ENCODE assay signal across 8 mouse cellular contexts in the genomic region with DNA sequence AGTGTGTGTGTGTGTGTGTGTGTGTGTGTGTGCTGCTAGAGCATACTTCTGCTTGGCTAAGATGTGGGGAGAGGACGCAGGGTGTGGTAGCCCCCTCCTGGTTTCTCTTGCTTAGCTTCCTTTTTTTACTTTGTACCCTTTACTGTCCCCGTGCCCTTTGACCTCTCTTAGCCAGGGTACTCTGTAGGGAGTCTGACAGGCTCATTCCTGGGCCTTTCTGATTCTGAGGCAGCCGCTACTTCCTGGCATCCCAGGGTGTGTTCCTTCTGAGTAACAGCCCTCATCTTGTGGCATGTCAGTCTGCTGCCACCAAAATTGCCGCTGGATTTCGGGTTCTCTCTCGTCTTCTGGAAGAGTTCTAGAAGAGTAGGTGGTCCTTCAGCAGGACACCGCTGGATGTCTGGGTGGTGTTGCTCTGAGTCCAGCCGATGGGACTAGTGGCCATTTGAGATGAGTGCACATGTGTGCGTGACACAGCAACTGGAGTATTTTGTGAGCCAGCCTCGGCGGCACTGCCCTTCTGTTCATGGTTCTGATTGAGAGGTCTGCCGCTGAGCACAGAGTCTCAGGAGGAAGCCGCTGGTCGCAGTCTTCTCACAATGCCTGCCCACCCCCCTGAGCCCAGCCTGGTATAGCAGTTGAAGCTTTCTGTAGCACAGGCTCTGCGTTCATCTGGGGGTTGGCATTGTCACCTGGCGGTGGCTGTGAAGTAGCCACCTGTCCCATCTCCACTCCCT. TPM values are rescaled to one million over a fixed set of nuclear protein-coding genes. Genes with fewer than 3 reads are reported as not detected.
A peak's percentile ranks its signal among the peaks of the same experiment; 100 is the strongest.
DNase-seq lines count a peak whose midpoint lies in the region; ATAC-seq and TF ChIP-seq lines count a peak whose summit lies in the region.

No protein-coding gene starts in this region.

- 21% methylated on average over 16 of the region's 16 CpGs for WGBS in limb, embryonic 10.5 days
- WGBS in neural tube, embryonic 13.5 days, result 10% methylated on average over 16 of the region's 16 CpGs

- no peaks in the 10 kb centered on the region for H3K9me3 ChIP-seq in limb, embryonic 10.5 days (replicated peaks)
- H3K9me3 ChIP-seq in neural tube, embryonic 13.5 days, result no peaks in the 10 kb centered on the region

- peak overlapping the region; percentile 75 for H3K27ac ChIP-seq in embryonic fibroblast, embryonic 13.5 days (ENCODE audit: insufficient read depth, low read length)
- H3K27ac ChIP-seq in limb, embryonic 10.5 days, result peak overlapping the region; percentile 74
- H3K27ac ChIP-seq in neural tube, embryonic 13.5 days (replicated peaks), result peak overlapping the region; percentile 93

- peak overlapping the region; percentile 54 for H3K9ac ChIP-seq in neural tube, embryonic 13.5 days

- TF ChIP-seq CTCF in embryonic fibroblast, embryonic 13.5 days (IDR thresholded peaks at IDR 0.05; ENCODE audit: borderline replicate concordance, insufficient read depth, low read length), result no peak

- H3K4me3 ChIP-seq in embryonic fibroblast, embryonic 13.5 days (ENCODE audit: insufficient read depth, low read length), result no peak overlapping the region
- peak overlapping the region; percentile 36 for H3K4me3 ChIP-seq in limb, embryonic 10.5 days
- H3K4me3 ChIP-seq in neural tube, embryonic 13.5 days, result peak overlapping the region; percentile 3; the same call in 1 of the 2 replicates

- peaks cover 16% of the 10 kb centered on the region for H3K4me1 ChIP-seq in embryonic fibroblast, embryonic 13.5 days (ENCODE audit: control insufficient read depth, insufficient read depth, low read length)
- peaks cover 77% of the 10 kb centered on the region for H3K4me1 ChIP-seq in limb, embryonic 10.5 days
- peaks cover 87% of the 10 kb centered on the region for H3K4me1 ChIP-seq in neural tube, embryonic 13.5 days (replicated peaks)

- no peaks in the 10 kb centered on the region for H3K27me3 ChIP-seq in limb, embryonic 10.5 days (ENCODE audit: low read depth, poor library complexity, severe bottlenecking)
- H3K27me3 ChIP-seq in neural tube, embryonic 13.5 days, result no peaks in the 10 kb centered on the region

- H3K36me3 ChIP-seq in limb, embryonic 10.5 days, result peaks cover 37% of the 10 kb centered on the region
- H3K36me3 ChIP-seq in neural tube, embryonic 13.5 days, result no peaks in the 10 kb centered on the region

- ATAC-seq in CD4-positive, CD25-positive, alpha-beta regulatory T cell, adult 4 months, result no peak
- ATAC-seq in neural tube, embryonic 13.5 days (ENCODE audit: low read depth), result peak; percentile 24

- TF ChIP-seq POLR2A in embryonic fibroblast, embryonic 13.5 days (IDR thresholded peaks at IDR 0.05; ENCODE audit: low read depth, low read length), result no peak

- H3K4me2 ChIP-seq in neural tube, embryonic 13.5 days, result peak overlapping the region; percentile 46

- peak; percentile 50 for DNase-seq in CD4-positive, CD25-positive, alpha-beta regulatory T cell, adult 2 months (ENCODE audit: low read depth, low spot score)
- DNase-seq in B cell, adult 2 months, result peak; percentile 46 to 50
- DNase-seq in limb, embryonic 10.5 days (ENCODE audit: low spot score), result no peak
- DNase-seq in ovary, postnatal 14 days (ENCODE audit: low spot score), result no peak
- no peak for DNase-seq in T-cell, adult 2 months (ENCODE audit: low spot score)

RNA-seq across cellular contexts. Expression of gene Prrc2b, which starts 16.3 kb away (rescaled TPM):
- polyA plus RNA-seq in CD4-positive, CD25-positive, alpha-beta regulatory T cell, adult 4 months (2017; shearing (Covaris generic)), result 10 to 100 TPM; 31.7 to 32.9 TPM
- polyA plus RNA-seq in embryonic fibroblast, embryonic 13.5 days (2011; ENCODE audit: insufficient read length, low read depth, missing spikeins), result 75.5 and 84.6 TPM in 2 replicates
- polyA plus RNA-seq in limb, embryonic 10.5 days (2016; fragmentation: Nextera tagmentation; extraction: Ambion mirVana), result 71.2 and 80.3 TPM in 2 replicates
- polyA plus RNA-seq in neural tube, embryonic 13.5 days (2015; fragmentation: Nextera tagmentation; extraction: Ambion mirVana), result 61.6 and 69.8 TPM in 2 replicates

Comparison
In these comparisons a context has a peak if more than half of its experiments do, and no peak if none do; other contexts are left out.
1. DNase-seq: peak in CD4-positive, CD25-positive, alpha-beta regulatory T cell, adult 2 months (single experiment) and B cell, adult 2 months (2 of 2); none in limb, embryonic 10.5 days (single experiment), ovary, postnatal 14 days (single experiment) and T-cell, adult 2 months (single experiment).
2. Peak in every context shown above with its lines, with median percentiles within 50 percentile points of each other: H3K27ac ChIP-seq.